Mouse (Mus musculus) splenic B cell, adult 2 months (primary cell): ENCODE data around the gene Nr2f2.

Source experiments
- DNase-seq: peaks from one replicate; pipeline ENCODE4 v3.0.0-alpha.2; 2011; ENCODE audit warnings: low read depth, low spot score
- H3K27me3 ChIP-seq: 2 replicates; pipeline ENCODE4 v1.6.1; 2012; ENCODE audit warnings: mild to moderate bottlenecking, low read length, moderate library complexity, mixed read lengths; ENCODE audit not compliant: control insufficient read depth, poor library complexity, insufficient read depth, severe bottlenecking
- H3K36me3 ChIP-seq: 2 replicates; pipeline ENCODE4 v1.6.1; 2012; ENCODE audit warnings: mild to moderate bottlenecking, low read length, moderate library complexity, mixed read lengths; ENCODE audit not compliant: control insufficient read depth, poor library complexity, insufficient read depth, severe bottlenecking

Nr2f2 gene

DNA sequence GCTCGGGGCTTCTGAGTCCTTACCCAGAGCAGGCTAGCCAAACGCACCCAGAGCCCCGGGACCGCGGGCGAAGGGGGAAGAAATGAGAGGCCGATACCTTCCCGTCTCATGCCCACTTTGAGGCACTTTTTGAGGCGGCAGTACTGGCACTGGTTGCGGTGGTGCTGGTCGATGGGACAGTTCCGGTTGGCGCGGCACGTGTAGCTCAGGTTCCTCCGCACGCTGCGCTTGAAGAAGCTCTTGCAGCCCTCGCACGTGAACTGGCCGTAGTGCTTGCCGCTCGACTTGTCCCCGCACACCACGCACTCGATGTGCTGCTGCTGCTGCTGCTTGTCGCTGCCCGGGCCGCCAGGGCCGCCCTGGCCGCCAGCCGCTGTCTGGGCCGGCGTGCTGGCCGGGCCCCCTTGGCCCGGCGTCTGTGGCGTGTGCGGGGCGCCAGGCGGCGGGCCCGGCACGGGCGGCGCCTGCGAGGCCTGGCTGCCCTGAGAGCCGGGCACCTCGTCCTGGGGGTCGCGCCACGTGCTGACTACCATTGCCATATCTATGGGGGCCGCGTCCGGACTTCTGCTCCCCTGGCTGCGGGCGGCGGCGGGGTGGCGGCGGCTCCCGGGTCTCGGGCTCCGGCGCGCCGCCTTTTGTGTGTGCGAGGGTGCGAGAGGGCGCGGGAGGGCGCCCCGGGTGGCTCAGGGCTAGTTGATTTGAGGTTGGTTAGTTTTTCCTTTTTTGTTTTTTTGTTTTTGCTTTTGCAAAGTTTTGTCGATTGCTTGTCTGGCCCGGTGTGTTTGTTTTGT, 6.5 kb downstream of the Nr2f2 start:
- Histone ChIP-seq H3K36me3 (no peaks in the 10 kb centered on the region), H3K27me3 (no peaks in the 10 kb centered on the region; the same call in none of the 2 replicates)
- no peak for DNase-seq

DNA sequence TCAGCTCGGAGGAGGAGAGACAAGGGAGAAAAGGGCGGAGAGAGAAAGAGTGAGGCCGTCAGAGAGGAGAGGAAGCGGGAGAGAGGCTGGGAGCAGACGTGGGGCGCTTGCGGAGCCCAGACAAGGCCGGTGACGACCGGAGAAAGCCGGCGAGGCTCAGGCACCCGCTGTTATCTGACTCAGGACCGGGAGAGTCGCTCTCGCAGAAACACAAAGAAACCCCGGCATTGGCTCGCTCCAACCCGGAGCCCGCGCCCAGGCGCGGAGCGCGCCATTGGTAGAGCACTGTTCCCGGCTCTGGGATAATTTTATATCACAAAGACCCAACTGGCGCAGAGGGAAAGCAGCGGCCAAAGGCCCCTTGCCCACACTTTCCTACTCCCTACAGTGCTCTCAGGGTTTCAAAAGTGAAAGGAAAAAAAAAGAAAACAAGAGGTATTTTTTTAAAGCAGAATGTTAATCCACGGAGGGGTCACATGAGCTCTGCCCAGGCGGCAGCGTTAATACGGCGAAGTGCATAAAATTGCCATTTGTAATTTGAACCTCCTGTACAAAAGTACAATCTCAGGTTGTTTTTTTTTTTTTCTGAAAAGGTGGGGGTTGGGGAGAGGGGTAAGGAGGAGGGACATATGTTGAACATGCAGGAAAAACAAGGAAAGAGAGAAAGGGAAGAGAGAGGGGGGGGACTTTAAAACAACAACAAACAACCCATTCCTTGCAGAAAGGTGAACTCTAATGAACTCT, 7.5 kb downstream of the Nr2f2 start:
- DNase-seq = no peak
- Histone ChIP-seq H3K36me3 (no peaks in the 10 kb centered on the region), H3K27me3 (no peaks in the 10 kb centered on the region; the same call in 1 of the 2 replicates)

DNA sequence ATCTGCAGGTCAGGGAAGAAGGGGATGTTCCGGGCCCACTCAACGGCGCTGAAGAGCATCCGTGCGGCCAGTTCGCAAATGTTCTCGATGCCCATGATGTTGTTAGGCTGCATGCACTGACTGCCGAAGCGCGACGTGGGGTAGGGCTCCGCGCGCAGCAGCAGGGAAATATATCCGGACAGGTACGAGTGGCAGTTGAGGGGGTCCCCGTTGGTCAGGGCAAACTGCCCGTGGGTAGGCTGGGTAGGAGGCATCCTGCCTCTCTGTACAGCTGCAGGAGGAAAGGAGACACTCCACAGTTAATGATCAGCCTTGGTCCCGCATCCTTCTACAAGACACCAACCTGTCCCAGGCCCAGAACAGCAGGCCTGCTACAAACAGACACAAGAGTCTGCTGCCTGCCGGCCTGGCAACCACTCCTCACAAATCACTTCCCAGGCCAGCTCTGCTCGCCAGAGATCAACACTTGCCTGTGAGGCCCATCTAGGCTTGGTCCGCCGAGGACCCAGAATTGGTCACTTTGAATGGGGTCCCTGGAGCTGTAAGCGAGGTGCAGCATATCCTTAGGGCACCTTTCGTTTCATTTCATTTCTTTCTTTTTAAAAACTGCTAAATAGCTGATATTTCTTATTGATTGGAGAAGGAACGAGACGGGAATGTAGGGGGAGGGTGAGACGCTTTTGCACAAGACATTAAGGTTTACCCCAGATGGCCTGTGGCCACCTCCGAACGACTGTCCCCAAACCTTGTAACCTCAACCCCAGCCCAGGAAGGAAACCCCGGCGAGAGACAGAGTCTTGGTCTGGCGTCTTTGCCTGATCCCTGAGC, 8.3 kb downstream of the Nr2f2 start:
- Histone ChIP-seq H3K36me3 (no peaks in the 10 kb centered on the region), H3K27me3 (no peaks in the 10 kb centered on the region; the same call in 1 of the 2 replicates)
- DNase-seq = no peak

DNA sequence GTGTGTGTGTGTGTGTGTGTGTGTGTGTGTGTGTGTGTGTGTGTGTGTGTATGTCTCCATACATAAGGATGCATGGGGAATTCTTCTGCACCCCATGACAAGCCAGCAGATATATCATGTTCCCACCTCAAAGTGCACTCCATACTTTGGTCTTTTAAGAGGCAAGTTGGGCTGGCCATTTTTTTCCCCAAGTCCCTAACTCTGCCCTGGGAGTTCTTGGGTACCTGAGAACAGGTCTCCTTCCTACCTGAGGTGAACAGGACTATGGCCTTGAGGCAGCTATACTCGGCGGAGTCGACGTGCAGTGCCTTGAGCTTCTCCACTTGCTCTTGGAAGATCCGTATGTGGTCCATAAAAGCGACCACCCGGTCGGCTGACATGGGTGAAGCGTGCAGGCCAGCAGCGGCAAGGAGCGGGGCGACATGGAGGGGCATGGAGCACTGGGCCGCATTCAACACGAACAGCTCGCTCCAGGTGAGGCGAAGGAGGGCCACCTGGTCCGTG, 9.0 kb downstream of the Nr2f2 start:
- no peaks in the 10 kb centered on the region for H3K36me3 ChIP-seq
- H3K27me3 ChIP-seq = no peaks in the 10 kb centered on the region; the same call in 1 of the 2 replicates
- no peak for DNase-seq

DNA sequence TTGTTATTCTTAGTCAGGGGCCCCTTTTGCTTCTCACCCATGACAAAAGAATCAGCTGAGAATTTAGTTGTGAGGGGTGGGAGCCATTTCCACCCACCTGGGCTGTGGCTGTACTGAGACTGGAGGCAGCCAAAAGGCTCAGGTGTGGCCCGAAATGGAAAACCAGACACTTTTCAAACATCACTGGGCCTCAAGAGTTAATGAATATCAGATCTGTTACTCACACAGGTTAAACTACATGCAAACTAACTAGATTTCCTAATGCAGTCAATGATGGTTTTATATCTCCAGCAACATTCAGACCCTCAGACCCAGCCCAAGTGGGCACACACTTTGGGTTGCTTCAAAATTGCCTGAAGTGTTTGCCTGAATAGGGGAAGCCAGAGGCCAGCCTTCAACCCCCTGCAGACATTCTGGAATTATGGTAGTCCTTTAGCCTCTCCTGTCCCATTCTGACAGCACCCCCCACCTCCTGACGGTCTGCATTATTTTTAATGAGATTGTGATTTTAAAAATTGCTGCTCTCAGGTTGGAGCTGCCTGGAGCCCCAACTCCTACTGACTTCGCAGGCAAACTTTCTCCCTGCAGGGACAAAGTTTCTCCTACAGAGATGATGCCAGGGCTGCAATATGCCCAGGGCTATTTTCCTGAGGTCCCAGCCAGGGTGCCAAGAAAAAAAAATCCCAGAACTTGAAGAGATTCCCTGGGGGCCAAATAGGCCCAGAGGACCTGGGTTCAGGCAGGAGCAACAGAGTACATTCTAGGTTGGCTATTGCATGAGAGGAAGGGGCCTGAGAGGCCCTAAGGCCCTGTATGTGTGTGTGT, 9.6 kb downstream of the Nr2f2 start:
- H3K36me3 ChIP-seq = no peaks in the 10 kb centered on the region
- H3K27me3 ChIP-seq = no peaks in the 10 kb centered on the region; the same call in 1 of the 2 replicates
- DNase-seq = no peak

DNA sequence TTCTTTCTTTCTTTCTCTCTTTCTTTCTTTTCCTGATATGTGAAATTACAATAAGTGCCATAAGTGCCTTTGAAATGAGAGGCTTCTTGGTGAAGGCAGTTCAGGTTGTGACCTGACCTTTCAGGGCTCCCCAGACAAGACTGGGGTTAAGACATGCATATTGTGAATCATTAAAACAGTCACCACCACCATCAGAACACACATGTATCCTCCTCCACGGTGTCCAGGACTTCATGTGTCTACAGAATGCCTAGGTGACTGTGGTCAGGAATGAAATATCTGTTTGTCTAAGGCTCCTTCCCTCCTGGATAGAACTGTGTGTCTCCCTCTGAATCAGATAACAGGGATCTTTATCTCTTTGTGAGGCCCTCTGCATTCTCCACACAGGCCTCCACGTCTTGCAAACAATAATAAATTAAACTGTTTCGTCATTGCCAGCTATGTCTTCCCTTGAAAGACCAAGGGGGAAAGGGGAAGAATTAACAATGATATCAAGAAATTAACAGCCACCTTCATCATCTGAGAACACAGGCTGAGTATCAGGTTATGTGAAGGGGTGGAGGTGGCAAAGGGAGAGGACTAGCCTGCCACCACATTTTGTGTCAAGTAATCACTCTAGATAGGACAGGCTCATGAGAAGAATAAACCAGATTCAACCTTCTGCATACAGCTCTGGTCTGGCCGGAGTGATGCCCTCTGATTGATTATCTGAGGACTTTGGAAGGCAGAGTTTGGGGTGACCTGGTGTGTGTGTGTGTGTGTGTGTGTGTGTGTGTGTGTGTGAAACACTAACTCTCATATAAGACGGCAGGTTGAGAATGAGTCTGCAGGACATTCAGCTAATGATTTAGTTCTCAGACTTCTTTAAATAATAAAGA, 10.6 kb downstream of the Nr2f2 start:
- DNase-seq = no peak
- H3K27me3 ChIP-seq = no peaks in the 10 kb centered on the region; the same call in 1 of the 2 replicates
- H3K36me3 ChIP-seq = no peaks in the 10 kb centered on the region

DNA sequence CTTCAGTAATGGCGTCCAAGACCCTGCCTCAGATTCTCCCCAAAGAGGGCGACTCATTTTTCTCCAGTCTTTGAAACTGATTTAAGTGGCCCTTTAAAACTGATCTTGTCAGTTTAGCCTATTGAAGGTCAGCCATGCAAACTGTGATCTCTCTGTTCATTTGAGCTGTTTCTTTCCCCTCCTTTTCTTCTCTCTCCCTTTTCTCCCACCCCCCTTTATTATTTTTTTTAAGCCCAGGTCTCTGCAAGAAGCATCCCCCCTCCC, 11.2 kb downstream of the Nr2f2 start:
- no peak for DNase-seq
- Histone ChIP-seq H3K36me3 (no peaks in the 10 kb centered on the region), H3K27me3 (no peaks in the 10 kb centered on the region; the same call in 1 of the 2 replicates)

DNA sequence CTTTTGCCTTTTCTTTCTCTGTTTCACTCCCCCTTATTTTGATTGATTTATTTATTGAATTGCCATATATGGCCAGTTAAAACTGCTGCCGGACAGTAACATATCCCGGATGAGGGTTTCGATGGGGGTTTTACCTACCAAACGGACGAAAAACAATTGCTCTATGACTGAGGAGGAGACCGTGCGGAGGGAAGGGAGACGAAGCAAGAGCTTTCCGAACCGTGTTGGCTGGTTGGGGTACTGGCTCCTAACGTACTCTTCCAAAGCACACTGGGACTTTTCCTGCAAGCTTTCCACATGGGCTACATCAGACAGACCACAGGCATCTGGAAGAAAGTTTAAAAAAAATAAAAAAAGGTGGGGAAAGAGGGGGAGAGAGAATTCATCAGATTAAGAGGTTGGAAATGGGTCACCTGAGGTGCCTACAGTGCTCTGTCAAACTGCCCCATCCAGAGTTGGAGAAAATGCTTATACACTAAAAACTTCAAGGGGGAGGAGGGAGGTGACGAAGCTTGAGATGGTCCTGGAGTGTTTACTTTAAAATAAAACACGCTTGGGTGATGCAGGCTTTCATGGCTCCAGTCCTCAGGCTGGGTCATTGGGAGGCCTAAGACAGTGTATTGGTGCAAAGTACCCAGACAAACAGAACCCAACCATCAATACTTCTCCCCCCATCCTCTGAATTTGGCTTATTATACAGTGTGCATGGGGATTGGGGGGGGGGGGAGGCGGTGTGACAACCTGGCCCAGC, 11.8 kb downstream of the Nr2f2 start:
- no peaks in the 10 kb centered on the region; the same call in 1 of the 2 replicates for H3K27me3 ChIP-seq
- H3K36me3 ChIP-seq = no peaks in the 10 kb centered on the region
- DNase-seq = no peak

DNA sequence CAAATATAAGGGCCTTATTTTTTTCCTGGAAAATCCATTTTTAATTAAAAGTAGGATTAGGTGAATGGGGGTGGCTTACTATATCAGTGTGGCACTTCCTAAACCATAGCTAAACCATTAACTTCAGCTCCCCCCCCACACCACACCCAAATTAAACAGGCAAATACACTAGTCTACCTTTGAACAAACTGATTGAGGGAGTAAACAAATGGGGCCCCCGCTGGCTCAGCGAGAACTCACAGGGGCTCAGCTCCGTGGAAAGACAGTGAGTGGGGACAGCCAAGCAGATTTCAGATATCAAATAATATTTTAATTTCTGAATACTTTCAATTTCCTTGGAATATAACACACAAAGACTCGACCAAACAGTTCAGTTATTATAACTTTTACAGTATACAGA, 13.4 kb downstream of the Nr2f2 start:
- H3K36me3 ChIP-seq = no peaks in the 10 kb centered on the region
- no peaks in the 10 kb centered on the region; the same call in 1 of the 2 replicates for H3K27me3 ChIP-seq
- no peak for DNase-seq

DNA sequence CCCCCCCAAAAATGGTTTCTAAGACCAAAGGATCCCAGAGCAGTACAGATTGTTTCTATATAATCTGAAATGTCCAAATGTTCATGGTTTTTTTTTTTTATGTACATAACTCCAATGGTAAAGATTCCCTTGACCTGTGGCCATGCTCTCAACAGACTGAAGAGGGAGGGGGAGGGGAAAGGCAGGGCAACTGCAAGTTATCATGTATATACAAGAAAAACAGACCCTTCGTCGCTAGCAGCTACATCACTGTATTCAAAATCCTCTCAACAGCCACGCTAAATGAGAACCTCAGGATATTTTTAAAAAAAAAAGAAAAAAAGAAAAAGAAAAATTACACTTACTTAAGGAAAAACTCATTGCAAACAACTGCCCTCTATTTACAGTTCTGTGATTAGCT, 13.9 kb downstream of the Nr2f2 start:
- H3K36me3 ChIP-seq = no peaks in the 10 kb centered on the region
- H3K27me3 ChIP-seq = no peaks in the 10 kb centered on the region
- DNase-seq = no peak

DNA sequence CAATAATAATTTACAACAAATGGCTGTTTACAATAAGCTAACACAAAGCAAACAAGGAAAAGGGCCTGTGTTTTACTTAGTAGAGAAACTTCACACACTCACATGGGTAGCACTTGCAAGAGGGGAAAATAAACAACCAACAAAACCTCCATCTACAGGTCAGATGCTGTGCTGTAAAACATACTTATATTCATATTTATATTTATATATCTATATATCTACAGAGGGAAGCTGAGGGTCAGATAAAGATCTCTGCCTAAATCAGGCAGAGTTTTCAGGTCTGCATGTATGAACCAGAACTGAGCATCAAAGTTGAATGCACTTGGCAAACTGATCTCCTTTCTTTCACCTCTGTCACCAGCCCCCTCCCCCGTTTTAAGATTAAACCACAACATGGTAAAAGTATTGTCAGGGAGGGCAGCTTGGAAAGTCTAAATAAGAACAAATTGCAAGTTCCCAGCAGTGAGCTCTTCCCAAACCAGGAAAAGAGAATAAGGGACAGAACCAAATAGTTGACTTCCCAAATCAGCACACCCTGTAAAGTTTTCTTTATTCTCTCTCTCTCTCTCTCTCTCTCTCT, 14.5 kb downstream of the Nr2f2 start:
- no peaks in the 10 kb centered on the region for H3K27me3 ChIP-seq
- no peak for DNase-seq
- H3K36me3 ChIP-seq = no peaks in the 10 kb centered on the region

DNA sequence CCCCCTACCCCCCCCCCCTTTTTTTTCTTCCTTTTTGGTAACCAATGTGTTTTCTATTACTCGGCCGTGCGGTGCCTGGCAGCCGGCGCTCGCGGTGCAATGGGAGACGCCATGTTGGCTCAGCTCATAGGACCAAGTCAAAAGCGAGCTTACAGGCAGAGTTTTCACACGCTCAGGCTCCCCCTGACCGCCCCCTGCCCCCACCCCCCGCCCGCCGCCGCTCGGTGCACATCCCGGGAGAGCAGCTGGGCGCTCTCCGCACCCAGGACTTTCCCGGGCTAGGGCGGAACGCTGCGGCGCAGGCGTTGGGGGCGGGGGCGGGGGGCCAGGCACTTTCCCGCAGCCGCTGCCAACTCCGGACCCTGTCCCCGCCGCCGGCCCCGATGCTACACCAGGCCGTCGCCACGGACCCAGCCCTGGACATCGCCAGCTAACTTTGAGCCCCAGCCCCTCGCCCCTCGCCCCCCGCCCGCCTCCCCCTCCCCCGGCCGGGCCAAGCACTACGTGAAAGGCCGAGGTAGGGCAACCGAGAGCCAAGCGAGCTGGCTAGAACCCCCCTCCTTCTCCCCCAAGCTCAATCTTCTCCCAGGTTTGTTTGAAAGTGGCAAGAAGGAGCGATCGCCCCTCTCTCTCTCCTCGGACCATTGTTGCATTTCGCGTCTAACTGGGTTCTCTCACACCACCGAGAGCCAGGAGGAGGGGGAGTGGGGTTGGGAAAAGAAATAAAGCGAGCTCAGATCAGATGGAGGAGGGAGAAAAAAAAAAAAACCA, 15.6 kb downstream of the Nr2f2 start:
- H3K36me3 ChIP-seq = no peaks in the 10 kb centered on the region
- DNase-seq = no peak
- no peaks in the 10 kb centered on the region for H3K27me3 ChIP-seq
